Mouse (Mus musculus) kidney, adult 11 months (tissue): ENCODE measurements around the gene Il12b.
"Not testable (repeated sequence)": the region's sequence is repeated elsewhere in the genome, so short reads cannot be mapped to it uniquely, and the experiment has no call there.

Source experiments
- DNase-seq: peaks from one replicate; pipeline ENCODE4 v3.0.0; 2022

Gene Il12b

DNA sequence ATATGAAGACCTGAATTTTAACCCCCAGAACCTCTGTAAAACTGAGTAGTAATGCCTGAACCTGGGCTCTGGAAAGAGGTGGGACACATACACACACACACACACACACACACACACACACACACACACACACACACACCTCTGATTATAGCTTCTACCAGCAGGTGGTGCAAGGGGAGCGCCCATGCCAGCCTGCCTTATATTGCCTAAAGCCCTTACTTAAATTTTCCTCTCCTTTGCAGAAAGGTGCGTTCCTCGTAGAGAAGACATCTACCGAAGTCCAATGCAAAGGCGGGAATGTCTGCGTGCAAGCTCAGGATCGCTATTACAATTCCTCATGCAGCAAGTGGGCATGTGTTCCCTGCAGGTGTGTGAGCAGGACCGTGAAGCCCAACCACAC lies 12.4 kb downstream of the Il12b start:
- no peak for DNase-seq

DNA sequence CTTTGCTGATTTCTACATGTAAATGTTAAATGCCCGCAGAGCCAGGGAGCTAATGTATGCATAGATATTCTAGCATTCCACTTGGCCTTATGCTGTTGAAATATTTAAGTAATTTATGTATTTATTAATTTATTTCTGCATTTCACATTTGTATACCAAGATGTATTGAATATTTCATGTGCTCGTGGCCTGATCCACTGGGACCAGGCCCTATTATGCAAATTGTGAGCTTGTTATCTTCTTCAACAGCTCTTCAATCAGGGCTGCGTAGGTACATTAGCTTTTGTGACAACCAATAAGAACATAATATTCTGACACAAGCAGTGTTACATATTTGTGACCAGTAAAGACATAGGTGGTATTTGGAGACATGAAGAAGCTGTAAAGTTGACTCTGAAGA lies 13.5 kb downstream of the Il12b start:
- no peak for DNase-seq

DNA sequence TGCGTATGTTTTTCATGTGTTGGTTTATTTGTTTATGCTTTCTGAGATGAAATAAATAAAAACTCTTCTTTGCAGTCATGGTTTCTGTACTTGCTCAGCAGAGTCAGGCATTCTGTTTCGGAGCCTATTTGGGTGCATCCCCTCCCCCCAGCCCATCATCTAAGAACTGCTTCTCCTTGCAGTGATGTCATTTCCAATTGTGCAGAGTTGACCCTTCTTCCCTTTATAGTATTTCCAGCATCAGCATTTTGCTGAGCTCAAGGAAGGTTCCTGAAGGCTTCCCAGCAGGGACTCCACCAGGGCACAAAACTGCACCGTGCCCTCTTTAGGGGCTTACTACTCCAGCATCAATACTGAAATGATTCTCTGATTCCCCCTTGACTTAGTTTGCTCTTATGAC lies 14.7 kb downstream of the Il12b start:
- no peak for DNase-seq

DNA sequence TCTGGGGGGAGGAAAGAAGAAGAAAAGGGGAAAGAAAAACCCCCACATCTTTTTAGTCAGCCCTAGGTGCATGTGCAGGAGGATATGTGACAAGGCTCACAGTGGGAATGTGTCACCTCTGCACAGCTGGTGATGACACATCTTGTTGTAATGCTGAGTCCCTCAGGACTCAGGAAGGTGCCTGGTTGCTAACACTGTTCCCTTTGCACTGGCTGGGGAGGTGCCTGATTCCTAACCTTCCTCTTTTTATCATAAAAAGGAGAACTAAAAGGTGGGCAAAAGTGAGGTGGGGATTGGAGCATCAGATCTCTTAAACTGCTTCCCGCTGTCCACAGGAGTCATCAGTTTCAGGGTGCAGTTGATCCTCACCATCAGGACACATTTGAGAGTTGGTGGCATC lies 17.5 kb downstream of the Il12b start:
- DNase-seq, result no peak

DNA sequence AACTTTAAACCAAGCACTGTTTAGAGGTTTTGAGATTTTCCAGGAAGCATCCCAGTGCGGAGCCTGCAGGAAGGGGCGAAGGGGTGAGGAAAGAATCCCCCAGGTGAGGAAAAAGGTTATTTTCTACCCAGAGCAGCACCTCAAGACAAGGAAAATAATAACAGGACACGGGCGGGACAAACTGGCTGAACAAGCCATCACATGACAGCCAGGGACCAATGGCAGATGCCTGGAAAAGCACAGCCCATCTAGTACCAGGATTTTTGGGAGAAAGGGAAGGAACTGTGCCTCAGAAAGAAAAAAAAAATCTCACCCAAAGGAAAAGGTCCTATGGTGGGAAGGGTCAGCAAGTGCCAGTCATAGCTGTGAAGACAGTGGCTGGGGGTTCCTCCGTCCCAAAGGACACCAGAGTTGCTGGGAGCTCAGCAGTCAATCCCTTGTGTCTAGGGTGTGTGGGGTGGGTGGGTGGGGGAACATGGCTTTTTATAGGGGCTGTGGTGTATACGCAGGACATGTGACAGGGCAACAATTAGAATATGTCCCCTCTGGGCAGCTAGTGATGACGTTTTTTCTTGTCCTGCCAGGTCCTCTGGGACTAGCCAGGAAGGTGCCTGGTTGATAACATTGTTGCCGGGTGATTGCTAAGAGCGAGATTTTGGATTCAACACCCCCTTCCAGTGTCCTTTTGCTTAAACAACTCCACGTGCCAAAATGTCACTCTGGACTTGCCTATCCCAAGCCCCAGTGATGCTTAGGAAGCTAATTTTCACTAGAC lies 22.7 kb downstream of the Il12b start:
- no peak for DNase-seq

DNA sequence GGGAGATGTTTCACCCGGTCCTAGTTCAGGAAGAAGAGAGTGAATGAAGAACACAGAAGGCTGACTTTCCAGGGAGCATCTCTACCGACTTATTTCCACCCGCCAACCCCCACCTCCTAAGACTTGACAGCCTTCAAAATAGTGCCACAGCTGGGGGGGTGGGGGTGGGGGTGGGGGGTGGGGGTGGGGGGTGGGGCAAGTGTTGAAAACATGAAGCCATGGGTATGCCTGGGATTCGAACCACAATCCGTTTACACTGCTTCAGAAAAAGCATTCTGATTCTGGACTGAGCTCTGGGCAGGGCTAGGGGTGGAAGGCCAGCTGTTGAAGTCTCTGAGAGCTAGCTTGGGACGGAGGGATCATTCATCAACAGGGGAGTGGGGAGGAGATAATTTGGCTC lies 23.4 kb downstream of the Il12b start:
- no peak for DNase-seq

DNA sequence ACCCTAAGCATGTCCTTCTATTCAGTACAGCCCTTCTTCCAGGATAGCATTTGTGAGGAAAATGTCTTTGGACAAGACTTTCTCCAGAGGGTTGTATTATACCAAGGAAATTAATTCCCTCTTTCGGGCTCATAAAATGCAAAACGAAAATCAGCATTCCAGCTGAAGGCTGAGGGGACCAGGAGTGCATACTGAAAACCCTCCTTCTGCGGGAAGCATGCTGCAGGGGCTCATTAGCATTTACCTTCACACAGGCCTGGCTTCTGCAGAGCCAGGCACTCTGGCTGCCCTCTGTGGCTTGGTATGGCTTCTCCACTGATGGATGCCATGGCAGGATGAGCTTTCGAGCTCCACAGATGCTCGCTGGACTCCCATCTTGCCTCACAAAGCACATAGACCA lies 24.1 kb downstream of the Il12b start:
- DNase-seq, result no peak

DNA sequence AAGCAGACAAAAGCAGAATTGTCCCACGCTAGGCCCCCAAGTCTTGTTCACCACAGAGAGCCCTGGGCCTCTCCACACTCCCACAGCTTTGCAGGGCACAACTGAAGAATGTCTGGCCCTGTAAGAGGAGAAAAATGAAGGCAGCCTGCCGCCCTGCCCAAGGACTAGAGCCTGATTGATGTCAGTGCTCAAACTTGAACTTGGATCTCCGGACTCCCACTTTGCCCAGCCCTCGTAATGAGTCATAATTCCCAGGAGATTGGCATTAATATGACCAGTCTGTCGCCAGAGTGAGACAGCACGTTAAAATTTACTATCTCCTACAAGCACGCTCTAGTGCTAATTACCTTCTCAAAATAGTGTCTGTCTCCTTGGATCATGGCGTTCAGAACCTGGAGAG lies 25.1 kb downstream of the Il12b start:
- DNase-seq, result no peak

DNA sequence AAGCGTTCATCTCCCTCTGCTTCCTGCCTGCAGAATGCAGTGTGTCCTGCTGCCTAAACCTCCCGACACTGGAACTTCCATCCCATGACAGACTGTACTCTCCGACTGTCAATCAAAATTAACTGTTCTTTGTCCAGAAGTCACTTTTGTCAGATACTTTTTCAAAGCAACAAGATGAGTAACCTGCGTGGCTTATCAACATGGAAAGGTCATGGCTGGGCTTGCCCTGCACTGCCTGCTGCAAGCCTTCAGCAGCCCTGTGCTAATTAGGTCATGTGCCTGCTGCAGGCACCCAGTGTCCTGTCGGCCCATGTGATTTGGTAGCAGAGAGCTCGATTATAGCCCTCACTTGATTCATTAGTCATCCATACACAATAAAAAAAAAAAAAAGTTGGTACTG lies 25.8 kb downstream of the Il12b start:
- DNase-seq, result no peak

DNA sequence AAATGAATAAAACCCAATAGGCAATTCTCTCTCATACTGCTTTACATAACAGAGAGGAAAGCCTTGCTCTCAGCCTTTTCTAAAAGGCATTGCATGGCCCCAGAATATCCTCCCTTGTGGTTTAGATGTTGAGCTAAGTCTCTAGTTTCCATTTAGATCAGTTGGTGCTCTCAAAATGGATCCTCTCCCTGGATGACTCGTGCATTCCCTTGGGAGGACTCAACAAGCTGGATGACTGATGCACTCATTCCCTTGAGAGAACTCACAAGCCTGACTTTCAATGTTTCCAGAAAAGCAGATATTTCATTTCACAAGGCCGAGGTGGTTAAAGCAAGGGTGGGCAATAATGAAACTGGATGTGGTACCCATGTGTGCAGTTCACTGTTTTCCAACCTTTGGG lies 28.1 kb downstream of the Il12b start:
- no peak for DNase-seq

DNA sequence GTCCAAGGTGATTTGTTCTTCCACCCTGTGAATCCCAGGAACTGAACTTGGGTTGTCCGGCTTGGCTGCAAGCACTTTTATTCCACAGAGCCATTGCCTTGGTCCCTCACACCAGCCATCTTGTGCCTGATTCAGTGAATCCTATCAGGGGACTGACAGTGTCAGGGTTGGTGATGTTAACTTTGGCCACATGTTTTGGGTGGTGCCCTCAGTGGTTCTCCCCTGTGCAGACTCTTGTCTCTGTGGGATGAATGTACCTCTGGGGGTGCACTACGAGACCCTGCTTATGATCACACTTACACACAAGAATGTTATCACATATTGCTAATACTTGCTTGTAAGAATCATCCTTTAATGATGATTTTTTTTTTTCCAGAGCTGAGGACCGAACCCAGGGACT lies 30.2 kb downstream of the Il12b start:
- no peak for DNase-seq

DNA sequence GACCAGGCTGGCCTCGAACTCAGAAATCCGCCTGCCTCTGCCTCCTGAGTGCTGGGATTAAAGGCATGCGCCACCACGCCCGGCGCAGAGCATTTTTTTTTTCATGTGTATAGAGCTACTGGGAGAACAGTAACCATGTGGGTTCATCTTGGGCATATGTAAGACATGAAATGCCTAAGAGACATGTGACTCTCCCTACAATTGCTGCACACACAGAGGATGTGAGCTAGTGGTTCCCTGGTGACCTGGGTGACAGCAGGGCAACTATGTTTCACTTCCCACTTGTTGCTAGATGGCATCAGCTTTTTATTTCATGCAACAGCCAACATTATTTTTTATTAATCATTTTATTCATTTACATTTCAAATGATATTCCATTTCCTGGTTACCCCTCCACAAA lies 37.9 kb downstream of the Il12b start:
- no peak for DNase-seq

DNA sequence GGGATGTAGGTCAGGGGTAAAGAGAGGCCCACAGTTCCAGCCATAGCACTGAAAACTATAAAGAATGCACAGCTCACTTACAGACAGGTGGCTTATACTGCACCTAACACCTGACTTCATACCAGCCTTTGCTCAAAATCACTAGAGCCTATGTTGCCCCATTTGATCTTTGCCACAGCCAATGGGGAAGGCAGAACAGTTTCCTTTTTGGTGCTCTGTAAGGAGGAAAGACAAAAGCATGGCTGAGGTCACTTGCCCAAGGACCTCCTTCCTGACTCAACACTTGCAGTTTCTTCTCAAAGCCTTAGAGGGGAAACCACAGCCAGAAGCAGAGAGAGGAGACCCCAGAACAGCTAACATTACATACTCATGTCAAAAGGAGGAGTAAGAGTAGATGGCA lies 51.2 kb downstream of the Il12b start:
- DNase-seq, result no peak

DNA sequence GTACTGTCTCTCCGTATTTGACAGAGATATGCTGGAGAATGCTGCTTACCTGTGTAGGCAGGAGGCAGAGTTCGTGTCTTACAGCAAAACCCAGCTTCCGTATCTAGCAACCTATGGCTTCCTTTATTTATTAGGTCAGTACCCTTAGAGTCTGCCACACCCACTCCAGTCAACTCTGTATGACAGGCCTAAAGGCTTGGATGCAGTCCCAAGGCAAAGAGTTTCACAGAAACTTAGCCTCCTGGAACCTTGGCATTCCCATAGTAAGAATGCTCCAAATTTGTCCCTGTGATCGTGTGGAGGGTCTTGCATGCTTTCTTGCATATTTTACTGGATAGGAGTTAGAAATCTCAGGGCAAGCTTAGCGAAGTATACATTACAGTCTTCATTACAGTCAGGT lies 52.2 kb downstream of the Il12b start:
- not testable (repeated sequence) for DNase-seq

DNA sequence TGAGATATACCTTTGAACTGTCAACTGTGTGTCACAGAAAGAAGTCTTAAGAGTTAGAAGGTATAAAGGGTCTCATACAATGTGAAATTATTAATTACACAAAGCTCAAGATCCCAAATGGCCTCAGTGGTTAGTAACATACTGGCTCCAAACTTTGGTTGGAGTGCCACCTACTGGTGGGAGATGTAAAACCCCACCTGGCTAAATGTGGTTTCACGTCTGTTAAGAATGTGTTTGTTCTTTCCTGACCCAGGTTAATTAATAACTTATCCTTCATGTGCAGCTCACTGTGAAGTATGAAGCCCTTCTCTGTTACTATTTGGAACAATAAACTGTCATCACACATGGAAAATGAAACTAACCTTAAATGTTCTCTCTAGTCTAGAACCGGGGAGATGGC lies 53.6 kb downstream of the Il12b start:
- peak; percentile 64 for DNase-seq

DNA sequence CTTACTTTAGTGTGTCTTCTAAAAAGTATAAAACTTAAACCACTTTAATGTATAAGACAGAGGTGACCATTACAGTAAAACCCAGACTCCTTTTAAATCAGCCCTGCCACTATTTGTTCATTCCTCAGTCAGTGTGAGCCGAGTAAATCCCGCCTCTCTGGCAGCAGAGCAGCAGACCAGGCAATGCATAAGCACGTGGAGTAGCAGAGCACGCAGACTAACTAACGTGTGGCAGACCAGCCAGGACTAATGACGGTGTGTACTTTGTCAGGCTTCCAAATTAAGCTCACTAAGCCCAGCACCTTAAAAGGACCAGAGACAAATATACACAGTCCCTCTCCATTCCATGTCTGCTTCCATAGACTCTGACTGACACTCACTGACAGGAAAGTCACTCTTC lies 61.6 kb downstream of the Il12b start:
- DNase-seq, result peak; percentile 53
